Mouse (Mus musculus): ENCODE data around the gene Vmn1r151.
"Not testable (repeated sequence)": the region's sequence is repeated elsewhere in the genome, so short reads cannot be mapped to it uniquely, and the experiment has no call there.

The Vmn1r151 gene

DNA sequence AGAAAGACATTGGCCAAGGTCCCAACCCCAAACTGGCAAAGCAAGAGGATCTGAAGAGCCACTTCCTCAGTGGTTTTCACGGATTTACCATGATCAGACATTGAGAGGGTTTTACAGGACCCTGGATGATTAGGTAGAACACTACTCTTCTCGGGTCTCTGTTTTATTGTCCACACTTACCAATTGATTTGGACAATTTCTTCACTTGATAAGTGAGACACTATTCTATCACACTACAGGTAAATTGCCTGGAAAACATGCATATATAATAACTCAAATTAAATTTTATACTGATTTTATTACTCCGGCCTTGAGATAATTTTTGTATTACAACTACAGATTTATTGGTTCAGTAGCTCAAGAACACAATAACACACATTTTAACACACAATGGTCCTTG is at the start of gene Vmn1r151:
Vmn1r151 (minus strand) TSS at position 101 of the 400 bp plus-strand sequence.
- not testable (repeated sequence) for DNase-seq (ENCODE audit: low read depth, low spot score)

DNA sequence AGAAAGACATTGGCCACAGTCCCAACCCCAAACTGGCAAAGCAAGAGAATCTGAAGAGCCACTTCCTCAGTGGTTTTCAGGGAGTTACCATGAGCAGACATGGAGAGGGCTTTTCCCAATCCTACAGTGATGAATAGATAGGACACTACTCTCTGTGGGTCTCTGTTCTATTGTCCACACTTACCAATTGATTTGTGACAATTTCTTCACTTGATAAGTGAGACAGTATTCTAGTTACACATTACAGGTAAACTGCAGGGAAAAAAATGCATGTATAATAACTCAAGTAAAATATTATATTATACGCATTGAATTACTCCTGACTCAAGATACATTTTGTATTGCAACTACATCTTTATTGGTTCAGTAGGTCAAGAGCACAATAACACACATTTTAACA is 35.3 kb upstream of the Vmn1r151 start, which contains the start of gene Gm8677:
Gm8677 (minus strand) TSS at position 101 of the 400 bp plus-strand sequence.
- not testable (repeated sequence) for DNase-seq (ENCODE audit: low read depth, low spot score)

DNA sequence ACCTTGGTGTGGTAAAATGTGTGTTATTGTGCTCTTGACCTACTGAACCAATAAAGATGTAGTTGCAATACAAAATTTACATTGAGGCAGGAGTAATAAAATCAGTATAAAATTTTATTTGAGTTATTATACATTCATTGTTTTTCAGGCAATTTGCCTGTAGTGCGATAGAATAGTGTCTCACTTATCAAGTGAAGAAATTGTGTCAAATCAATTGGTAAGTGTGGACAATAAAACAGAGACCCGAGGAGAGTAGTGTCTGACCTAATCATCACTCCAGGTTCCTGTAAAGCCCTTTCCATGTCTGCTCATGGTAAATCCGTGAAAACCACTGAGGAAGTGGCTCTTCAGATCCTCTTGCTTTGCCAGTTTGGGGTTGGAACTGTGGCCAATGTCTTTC is 23.2 kb upstream of the Vmn1r151 start, which contains the start of gene Vmn1r152:
Vmn1r152 (plus strand) TSS at position 301 of the 400 bp plus-strand sequence.
- not testable (repeated sequence) for DNase-seq (ENCODE audit: low read depth, low spot score)

DNA sequence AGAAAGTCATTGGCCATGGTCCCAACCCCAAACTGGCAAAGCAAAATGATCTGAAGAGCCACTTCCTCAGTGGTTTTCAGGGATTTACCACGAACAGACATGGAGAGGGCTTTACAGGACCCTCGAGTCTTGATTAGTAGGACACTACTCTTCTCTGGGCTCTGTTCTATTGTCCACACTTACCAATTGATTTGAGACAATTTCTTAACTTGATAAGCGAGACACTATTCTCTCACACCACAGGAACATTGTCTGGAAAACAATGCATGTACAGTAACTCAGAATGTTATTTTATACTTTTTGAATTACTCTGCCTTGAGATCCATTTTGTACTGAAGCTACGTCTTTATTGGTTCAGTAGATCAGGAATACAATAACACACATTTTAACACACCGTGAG is 35.5 kb downstream of the Vmn1r151 start, which contains the start of gene Gm10665:
Gm10665 (minus strand) TSS at position 101 of the 400 bp plus-strand sequence.
- not testable (repeated sequence) for DNase-seq (ENCODE audit: low read depth, low spot score)
